Mouse (Mus musculus): ENCODE measurements around the gene Muc13. TPM values are rescaled to one million over a fixed set of nuclear protein-coding genes. Genes with fewer than 3 reads are reported as not detected.

The Muc13 gene
- total RNA-seq, 2 experiments from 2014 or later = 0.14 TPM

- DNase-seq (ENCODE audit: low spot score in 2 of 2) = peak; percentile 66 to 78
Observed at GRCm38 (mm10) chr16:33820269-33821178, 26.7 kb downstream of the Muc13 start.

DNA sequence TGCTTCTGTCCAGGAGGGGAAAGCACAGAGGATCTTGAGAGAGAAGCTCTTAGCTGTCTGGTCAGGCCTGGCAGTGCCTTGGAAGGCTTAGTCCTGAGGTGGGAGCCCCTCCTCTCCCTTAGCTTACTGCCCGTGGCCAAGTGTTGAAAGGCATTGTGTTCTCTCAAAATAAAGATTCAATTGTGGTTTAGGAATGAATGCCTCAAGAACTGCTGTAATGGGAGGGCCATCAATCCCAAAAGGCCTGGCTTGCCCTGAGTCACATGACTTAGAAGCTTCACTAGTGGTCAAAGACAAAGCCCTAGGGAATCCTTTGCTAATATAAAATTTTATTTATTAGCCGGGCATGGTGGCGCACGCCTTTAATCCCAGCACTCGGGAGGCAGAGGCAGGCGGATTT is 30.8 kb downstream of the Muc13 start:
- DNase-seq (ENCODE audit: low spot score in 2 of 2) = no peak

GRCm38 (mm10) chr16:33828496-33828895 is 34.7 kb downstream of the Muc13 start:
- DNase-seq (ENCODE audit: low spot score in 2 of 2) = no peak

GRCm38 (mm10) chr16:33829301-33829831 is 35.5 kb downstream of the Muc13 start, which contains the start of gene Itgb5:
Gene Itgb5, plus strand, starts transcription at chr16:33829665.
- DNase-seq (ENCODE audit: low spot score in 2 of 2) = peak; percentile 57 to 69

DNA sequence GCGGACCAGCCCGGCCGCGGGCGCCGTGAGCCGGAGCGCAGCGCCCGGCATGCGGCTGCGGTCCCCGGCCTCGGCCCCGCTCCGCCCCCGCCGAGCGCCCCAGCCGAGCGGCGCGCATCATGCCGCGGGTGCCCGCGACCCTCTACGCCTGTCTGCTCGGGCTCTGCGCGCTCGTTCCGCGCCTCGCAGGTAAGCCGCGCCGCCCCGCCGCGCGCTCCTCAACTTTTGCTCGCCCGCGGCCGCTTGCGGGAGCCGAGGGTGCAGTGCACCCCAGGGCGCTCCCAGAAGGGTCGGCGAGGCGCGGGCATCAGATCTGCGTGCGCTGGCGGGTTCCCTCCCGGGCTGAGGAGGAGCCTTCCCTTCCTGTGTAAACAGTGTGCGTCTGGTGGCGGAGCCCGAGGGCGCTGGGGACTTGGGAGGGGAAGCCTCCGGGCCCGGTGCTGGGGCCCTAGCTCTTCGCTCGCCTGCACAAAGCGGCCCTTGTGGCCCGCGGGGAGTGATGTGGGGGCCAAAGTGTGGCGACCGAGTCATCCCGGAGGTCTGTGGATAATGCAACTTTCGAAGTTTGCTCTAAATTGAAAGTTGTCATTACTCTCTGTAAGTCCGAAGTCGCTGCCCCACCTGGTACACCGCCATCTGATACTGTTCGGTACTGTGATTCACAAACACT is 36.1 kb downstream of the Muc13 start:
- DNase-seq (ENCODE audit: low spot score in 2 of 2) = peak; percentile 26 to 30

DNA sequence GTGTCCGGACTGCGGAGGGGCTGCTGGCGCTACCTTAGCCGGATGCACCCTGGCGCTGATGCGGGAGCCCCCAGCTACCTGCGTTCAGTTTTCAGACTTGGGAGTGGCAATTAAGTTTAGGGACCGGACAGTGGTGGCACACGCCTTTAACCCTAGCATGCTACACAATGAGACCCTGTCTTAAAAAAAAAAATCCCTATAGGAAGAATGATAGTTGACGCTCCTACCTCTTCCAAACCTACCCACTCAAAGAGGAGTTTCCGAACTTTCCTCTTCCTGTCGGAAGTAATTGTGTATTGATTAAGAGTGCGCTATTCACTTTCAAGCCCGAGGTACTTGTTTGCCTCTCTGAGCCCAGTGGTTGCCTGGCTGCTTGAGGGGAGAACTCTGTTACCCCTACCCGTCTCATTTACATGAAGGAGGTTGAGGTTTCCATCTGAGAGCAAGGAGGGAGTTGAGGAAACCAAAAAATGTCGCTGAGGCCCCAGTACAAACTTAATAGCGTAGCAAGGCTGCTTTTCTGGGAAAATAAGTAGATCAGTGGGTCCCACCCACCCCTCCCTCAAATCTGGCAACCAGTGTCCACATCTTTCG is 36.8 kb downstream of the Muc13 start:
- DNase-seq (ENCODE audit: low spot score in 2 of 2) = no peak

- no peak for DNase-seq (ENCODE audit: low spot score in 2 of 2)
Observed at GRCm38 (mm10) chr16:33832057-33832456, 38.2 kb downstream of the Muc13 start.

DNA sequence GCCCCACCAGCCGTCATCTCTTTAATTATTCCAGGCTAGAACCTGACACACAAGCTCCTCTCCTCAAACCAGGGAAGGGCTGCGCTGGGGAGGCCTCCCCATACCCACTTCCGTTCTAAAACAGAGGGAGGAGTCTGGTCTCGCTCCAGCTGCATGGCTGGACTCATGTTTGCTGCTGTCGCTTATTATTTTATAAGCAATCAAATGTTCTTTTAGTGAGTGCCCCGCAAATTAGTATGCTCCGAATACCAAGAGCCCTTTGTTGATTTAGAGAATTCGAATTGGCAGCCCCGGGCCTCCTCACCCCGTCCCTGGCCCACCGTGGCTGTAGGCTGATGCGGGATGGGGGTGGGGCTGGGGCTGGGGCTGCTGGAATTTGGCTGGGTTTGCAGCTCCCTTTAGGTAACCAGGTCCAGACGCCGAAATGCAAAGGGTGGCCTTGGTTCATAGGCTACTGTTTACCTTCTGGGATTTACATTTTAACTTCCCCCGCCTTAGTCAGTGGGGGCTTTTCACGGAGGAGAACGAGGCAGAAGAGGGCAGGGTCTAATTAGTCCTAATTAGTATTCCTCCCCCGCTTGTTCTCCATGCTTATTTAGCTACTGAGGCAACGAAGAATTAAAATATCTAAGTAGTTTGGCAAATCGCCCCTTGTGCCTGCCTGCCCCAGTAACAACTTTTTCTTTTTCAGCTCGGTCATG is 39.0 kb downstream of the Muc13 start:
- DNase-seq (ENCODE audit: low spot score in 2 of 2) = no peak

GRCm38 (mm10) chr16:33833429-33833753 is 39.6 kb downstream of the Muc13 start:
- DNase-seq (ENCODE audit: low spot score in 2 of 2) = no peak

DNA sequence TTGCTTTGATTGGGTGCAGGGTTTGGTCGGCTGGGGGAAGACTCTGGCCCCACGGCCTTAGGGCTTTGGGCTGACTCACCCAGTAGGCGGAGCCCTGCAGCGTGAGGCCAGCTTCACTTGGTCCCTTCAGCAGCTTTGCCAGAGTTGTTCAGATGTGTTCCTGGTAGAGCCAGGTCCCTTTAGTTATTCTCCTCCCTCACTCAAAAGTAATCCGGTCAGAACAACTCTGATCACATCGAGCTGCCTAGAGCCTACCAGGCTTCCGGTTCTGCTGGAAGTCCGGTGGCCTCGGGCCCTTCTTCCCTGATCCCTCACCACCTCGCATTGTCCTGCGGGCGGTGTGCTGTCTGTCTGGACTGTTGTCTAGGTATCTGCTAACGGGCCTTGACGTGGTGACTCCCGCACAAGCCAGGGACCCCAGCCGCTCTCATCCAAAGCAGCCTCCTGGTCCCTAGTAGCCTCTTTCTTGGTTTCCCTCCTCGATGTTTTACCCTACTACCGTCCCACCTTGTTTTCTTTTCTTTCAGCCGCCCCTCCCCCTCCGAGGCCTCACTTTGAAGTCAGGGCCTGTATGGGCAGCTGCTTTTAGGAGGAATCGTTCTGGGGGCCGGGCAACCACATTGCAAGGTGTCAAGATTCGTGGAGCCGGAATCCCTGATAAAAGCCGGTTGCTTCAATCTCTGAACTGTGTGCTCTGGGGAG is 40.1 kb downstream of the Muc13 start:
- peak; percentile 23 to 44 for DNase-seq (ENCODE audit: low spot score in 2 of 2)

GRCm38 (mm10) chr16:33836676-33837075 is 42.8 kb downstream of the Muc13 start:
- no peak for DNase-seq (ENCODE audit: low spot score in 2 of 2)

DNA sequence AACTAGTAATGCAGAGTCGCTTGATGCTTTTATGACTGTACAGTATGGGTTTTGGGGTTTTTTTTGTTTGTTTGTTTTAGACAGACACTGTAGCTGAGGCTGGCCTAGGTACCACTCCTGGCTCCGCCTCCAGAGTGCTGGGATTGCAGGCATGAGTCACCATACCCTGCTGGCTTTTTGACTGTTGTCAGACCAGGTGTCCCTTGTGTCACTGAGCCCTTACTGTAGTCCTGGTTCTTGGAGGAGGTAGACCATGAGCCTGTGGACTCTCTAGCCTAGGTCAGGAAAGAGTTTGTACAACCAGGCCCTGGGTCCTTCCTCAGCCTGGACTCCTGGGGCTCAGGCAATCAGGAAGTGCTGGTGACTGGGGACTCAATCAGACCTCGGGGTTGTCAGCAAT is 43.4 kb downstream of the Muc13 start:
- DNase-seq (ENCODE audit: low spot score in 2 of 2) = no peak

DNA sequence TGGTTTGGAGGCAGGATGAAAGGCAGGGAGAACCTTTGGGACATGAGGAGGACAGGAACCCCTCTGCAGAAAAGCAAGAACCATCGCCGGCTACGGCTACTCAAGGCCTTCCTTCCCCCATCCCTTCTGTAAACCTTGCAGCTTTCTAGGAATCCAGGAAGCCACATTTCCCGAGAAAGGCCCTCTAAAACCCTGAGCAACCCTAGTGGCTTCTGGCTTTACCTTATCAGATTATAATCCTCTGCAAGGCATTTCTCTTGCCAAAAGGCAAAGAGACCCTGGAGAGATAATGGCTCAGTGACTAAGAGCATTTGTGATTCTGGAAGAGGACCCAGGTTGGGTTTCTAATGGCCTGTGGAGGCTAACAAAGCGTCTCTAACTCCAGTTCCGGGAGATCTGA is 46.8 kb downstream of the Muc13 start:
- DNase-seq (ENCODE audit: low spot score in 2 of 2) = no peak

DNA sequence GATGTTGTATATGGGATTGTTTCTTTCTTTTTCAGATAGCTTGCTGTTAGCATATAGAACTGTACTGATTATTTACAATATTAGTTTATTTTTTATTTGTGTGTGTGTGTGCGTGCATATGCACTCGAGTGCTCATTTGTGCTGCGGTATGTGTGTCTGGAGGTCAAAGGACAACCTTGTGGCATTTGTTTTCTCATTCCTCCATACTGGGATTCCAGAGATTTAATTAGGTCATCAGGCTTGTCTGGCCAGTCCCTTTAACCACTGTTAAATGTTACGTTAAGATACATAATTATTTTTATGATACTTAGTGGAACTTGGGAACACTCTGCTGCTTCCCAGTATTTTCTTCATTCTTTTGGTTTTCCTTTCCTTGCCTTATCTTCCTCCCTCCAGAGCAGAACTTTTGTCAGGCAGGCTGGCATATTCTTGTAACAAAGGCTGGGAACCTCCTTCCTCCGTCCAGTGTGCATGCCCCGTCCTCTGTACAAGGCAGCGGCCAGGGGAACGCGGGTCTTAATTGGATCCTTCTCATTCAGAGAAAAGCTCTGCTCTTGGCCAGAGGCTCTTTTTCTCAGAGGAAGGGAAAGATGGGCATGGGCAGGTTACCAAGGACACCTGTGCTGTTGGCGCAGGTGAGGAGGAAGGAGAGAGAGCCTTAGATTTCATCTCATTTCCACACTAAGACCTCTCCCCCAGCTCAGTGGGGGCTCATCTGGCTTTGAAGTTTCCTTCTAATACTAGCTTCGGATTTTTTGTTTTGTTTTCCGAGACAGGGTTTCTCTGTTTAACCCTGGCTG is 48.4 kb downstream of the Muc13 start:
- DNase-seq (ENCODE audit: low spot score in 2 of 2) = no peak

- DNase-seq (ENCODE audit: low spot score in 2 of 2) = no peak
Observed at GRCm38 (mm10) chr16:33844150-33844611, 50.3 kb downstream of the Muc13 start.

GRCm38 (mm10) chr16:33844866-33845265 is 51.0 kb downstream of the Muc13 start:
- DNase-seq (ENCODE audit: low spot score in 2 of 2) = no peak

GRCm38 (mm10) chr16:33853271-33853670 is 59.4 kb downstream of the Muc13 start:
- DNase-seq (ENCODE audit: low spot score in 2 of 2) = no peak

GRCm38 (mm10) chr16:33858766-33859165 is 64.9 kb downstream of the Muc13 start:
- no peak for DNase-seq (ENCODE audit: low spot score in 2 of 2)

GRCm38 (mm10) chr16:33859380-33859779 is 65.5 kb downstream of the Muc13 start:
- DNase-seq (ENCODE audit: low spot score in 2 of 2) = no peak
